Mouse (Mus musculus) neural tube, embryonic 14.5 days (tissue): ENCODE results near the gene Krtcap2. TPM values are rescaled to one million over a fixed set of nuclear protein-coding genes. Genes with fewer than 3 reads are reported as not detected.
A peak's percentile ranks its signal among the peaks of the same experiment; 100 is the strongest.

ENCODE experiments used
- ATAC-seq: fragments of 200-750 bp; cut with Nextera tagmentation; 2 replicates; pipeline ENCODE4 v1.8.0; 2017; ENCODE audit warnings: low read depth, mild to moderate bottlenecking, moderate TSS enrichment, moderate library complexity
- H3K27ac ChIP-seq: fragments of 300-500 bp; sonication (generic); 2 replicates; pipeline ENCODE4 v1.5.1; 2014; ENCODE audit warnings: low read depth, mild to moderate bottlenecking, control low read depth, low read length, moderate library complexity, mixed read lengths
- H3K27me3 ChIP-seq: fragments of 300-500 bp; sonication (generic); 2 replicates; pipeline ENCODE4 v1.6.1; 2014; ENCODE audit warnings: low read length; ENCODE audit not compliant: control insufficient read depth, insufficient read depth
- H3K36me3 ChIP-seq: fragments of 300-500 bp; sonication (generic); 2 replicates; pipeline ENCODE4 v1.6.1; 2014; ENCODE audit warnings: low read length, mixed read lengths; ENCODE audit not compliant: control insufficient read depth, insufficient read depth
- H3K4me1 ChIP-seq: fragments of 300-500 bp; sonication (generic); 2 replicates; pipeline ENCODE4 v1.6.1; 2014; ENCODE audit warnings: low read length; ENCODE audit not compliant: control insufficient read depth, insufficient read depth
- H3K4me2 ChIP-seq: fragments of 300-500 bp; sonication (generic); 2 replicates; pipeline ENCODE4 v1.6.1; 2014; ENCODE audit warnings: mild to moderate bottlenecking, low read depth, low read length, control low read depth
- H3K4me3 ChIP-seq: fragments of 300-500 bp; sonication (generic); 2 replicates; pipeline ENCODE4 v1.5.1; 2014; ENCODE audit warnings: low read depth, low read length, control low read depth, mixed read lengths
- H3K9ac ChIP-seq: fragments of 300-500 bp; sonication (generic); replicated peaks from 2 replicates; pipeline ENCODE4 v1.6.1; 2014; ENCODE audit warnings: low read depth, mild to moderate bottlenecking, control low read depth, low read length, mixed read lengths
- H3K9me3 ChIP-seq: fragments of 300-500 bp; sonication (generic); 2 replicates; pipeline ENCODE4 v1.6.1; 2016; ENCODE audit warnings: low read length; ENCODE audit not compliant: control insufficient read depth
- WGBS: fragments of 180-500 bp; shearing (Covaris S2); extraction: QIAGEN DNeasy Blood & Tissue Kit; methylation state at CpG from one replicate; pipeline ENCODE4 v1.1.7; 2014; 5-methylcytosine and 5-hydroxymethylcytosine counted together
- polyA plus RNA-seq: library from polyadenylated mRNA; unstranded; fragments of >200 nt; fragmentation: Nextera tagmentation; extraction: Ambion mirVana; gene quantifications from 2 replicates; pipeline ENCODE4 v1.2.1, GENCODE M21; 2014

Krtcap2 gene
- polyA plus RNA-seq, 1 experiment from 2014 or later = 206 TPM

GRCm38 (mm10) chr3:89218271-89218670 is 27.5 kb upstream of the Krtcap2 start:
- Histone ChIP-seq H3K4me1 (peaks cover 12% of the 10 kb centered on the region; the same call in 1 of the 2 replicates), H3K36me3 (no peaks in the 10 kb centered on the region), H3K27ac (no peak overlapping the region), H3K4me2 (no peak overlapping the region), H3K27me3 (peaks cover 3% of the 10 kb centered on the region; the same call in 1 of the 2 replicates), H3K9ac (no peak overlapping the region), H3K9me3 (no peaks in the 10 kb centered on the region), H3K4me3 (no peak overlapping the region)
- 83% methylated on average over 1 of the region's 1 CpGs for WGBS
- no peak for ATAC-seq

GRCm38 (mm10) chr3:89219546-89219945 is 26.2 kb upstream of the Krtcap2 start:
- Histone ChIP-seq H3K4me3 (no peak overlapping the region), H3K9ac (no peak overlapping the region), H3K36me3 (no peaks in the 10 kb centered on the region), H3K9me3 (no peaks in the 10 kb centered on the region), H3K4me1 (peaks cover 15% of the 10 kb centered on the region; the same call in 1 of the 2 replicates), H3K4me2 (no peak overlapping the region), H3K27me3 (no peaks in the 10 kb centered on the region), H3K27ac (no peak overlapping the region)
- WGBS = 54% methylated on average over 8 of the region's 8 CpGs
- ATAC-seq = no peak

GRCm38 (mm10) chr3:89221167-89221566 is 24.6 kb upstream of the Krtcap2 start:
- Histone ChIP-seq H3K9ac (no peak overlapping the region), H3K4me1 (peaks cover 15% of the 10 kb centered on the region), H3K4me3 (no peak overlapping the region), H3K9me3 (no peaks in the 10 kb centered on the region), H3K27me3 (no peaks in the 10 kb centered on the region), H3K27ac (no peak overlapping the region), H3K36me3 (no peaks in the 10 kb centered on the region), H3K4me2 (no peak overlapping the region)
- no peak for ATAC-seq
- WGBS = 67% methylated on average over 5 of the region's 5 CpGs

GRCm38 (mm10) chr3:89224796-89225195 is 21.0 kb upstream of the Krtcap2 start:
- H3K4me3 ChIP-seq = peak overlapping the region; percentile 40
- WGBS = 38% methylated on average over 11 of the region's 11 CpGs
- no peaks in the 10 kb centered on the region for H3K9me3 ChIP-seq
- no peak for ATAC-seq
- peak overlapping the region; percentile 57 for H3K4me2 ChIP-seq
- H3K4me1 ChIP-seq = peaks cover 32% of the 10 kb centered on the region
- H3K36me3 ChIP-seq = no peaks in the 10 kb centered on the region
- peak overlapping the region; percentile 83 for H3K27ac ChIP-seq
- peak overlapping the region; percentile 63 for H3K9ac ChIP-seq
- no peaks in the 10 kb centered on the region for H3K27me3 ChIP-seq

- no peak for ATAC-seq
- Histone ChIP-seq H3K4me2 (peak overlapping the region; percentile 57), H3K4me3 (peak overlapping the region; percentile 40), H3K4me1 (peaks cover 32% of the 10 kb centered on the region), H3K27me3 (no peaks in the 10 kb centered on the region), H3K27ac (peak overlapping the region; percentile 83), H3K9me3 (no peaks in the 10 kb centered on the region), H3K36me3 (no peaks in the 10 kb centered on the region), H3K9ac (peak overlapping the region; percentile 63)
- WGBS = 24% methylated on average over 12 of the region's 12 CpGs
These were observed 20.4 kb upstream of the Krtcap2 start for GRCm38 (mm10) chr3:89225321-89225815.

GRCm38 (mm10) chr3:89225918-89226317 is 19.8 kb upstream of the Krtcap2 start:
- Histone ChIP-seq H3K36me3 (no peaks in the 10 kb centered on the region), H3K27ac (peak overlapping the region; percentile 83), H3K9ac (peak overlapping the region; percentile 63), H3K4me3 (peak overlapping the region; percentile 40), H3K27me3 (no peaks in the 10 kb centered on the region), H3K9me3 (no peaks in the 10 kb centered on the region), H3K4me2 (peak overlapping the region; percentile 57), H3K4me1 (peaks cover 32% of the 10 kb centered on the region)
- ATAC-seq = peak; percentile 41; the same call in 1 of the 2 replicates
- 4% methylated on average over 4 of the region's 4 CpGs for WGBS

- peaks cover 32% of the 10 kb centered on the region for H3K4me1 ChIP-seq
- 4% methylated on average over 11 of the region's 11 CpGs for WGBS
- ATAC-seq = no peak
These were observed 19.4 kb upstream of the Krtcap2 start for GRCm38 (mm10) chr3:89226361-89226760.

GRCm38 (mm10) chr3:89226900-89227299 is 18.9 kb upstream of the Krtcap2 start, which contains the start of gene Mtx1:
Gene Mtx1, minus strand, starts transcription at chr3:89227088.
- no peaks in the 10 kb centered on the region for H3K27me3 ChIP-seq
- peak; percentile 5 for ATAC-seq
- no peaks in the 10 kb centered on the region for H3K36me3 ChIP-seq
- peaks cover 32% of the 10 kb centered on the region for H3K4me1 ChIP-seq
- H3K4me2 ChIP-seq = peak within 1 kb of the TSS; percentile 57
- 2% methylated on average over 21 of the region's 21 CpGs for WGBS
- no peaks in the 10 kb centered on the region for H3K9me3 ChIP-seq
- H3K9ac ChIP-seq = peak within 1 kb of the TSS; percentile 63
- peak within 1 kb of the TSS; percentile 40 for H3K4me3 ChIP-seq
- H3K27ac ChIP-seq = peak within 1 kb of the TSS; percentile 83

More at GRCm38 (mm10) chr3:89226361-89226760, 19.4 kb upstream of the Krtcap2 start:
- peak overlapping the region; percentile 40 for H3K4me3 ChIP-seq
- no peaks in the 10 kb centered on the region for H3K36me3 ChIP-seq
- peak overlapping the region; percentile 57 for H3K4me2 ChIP-seq
- H3K9ac ChIP-seq = peak overlapping the region; percentile 63
- H3K9me3 ChIP-seq = no peaks in the 10 kb centered on the region
- H3K27ac ChIP-seq = peak overlapping the region; percentile 83
- H3K27me3 ChIP-seq = no peaks in the 10 kb centered on the region

- no peaks in the 10 kb centered on the region for H3K27me3 ChIP-seq
- H3K27ac ChIP-seq = peak overlapping the region; percentile 83
- H3K9ac ChIP-seq = peak overlapping the region; percentile 63
- H3K36me3 ChIP-seq = no peaks in the 10 kb centered on the region
- no peaks in the 10 kb centered on the region for H3K9me3 ChIP-seq
- peaks cover 32% of the 10 kb centered on the region for H3K4me1 ChIP-seq
- H3K4me3 ChIP-seq = peak overlapping the region; percentile 40
- WGBS = 3% methylated on average over 41 of the region's 41 CpGs
- H3K4me2 ChIP-seq = peak overlapping the region; percentile 57
- peak; percentile 78 for ATAC-seq
These were observed 18.2 kb upstream of the Krtcap2 start for GRCm38 (mm10) chr3:89227307-89228179.
